Mouse (Mus musculus) CD8-positive naive resting alpha-beta T cell, adult 2 months (primary cell): ENCODE measurements around the gene Utp14a.
"Not testable (repeated sequence)": the region's sequence is repeated elsewhere in the genome, so short reads cannot be mapped to it uniquely, and the experiment has no call there.

Source experiments
- DNase-seq, 2 experiments: peaks; one replicate each; pipeline ENCODE4 v3.0.0; 2022; ENCODE audit warnings: low read depth in 2 of 2, low spot score in 2 of 2

The Utp14a gene

DNA sequence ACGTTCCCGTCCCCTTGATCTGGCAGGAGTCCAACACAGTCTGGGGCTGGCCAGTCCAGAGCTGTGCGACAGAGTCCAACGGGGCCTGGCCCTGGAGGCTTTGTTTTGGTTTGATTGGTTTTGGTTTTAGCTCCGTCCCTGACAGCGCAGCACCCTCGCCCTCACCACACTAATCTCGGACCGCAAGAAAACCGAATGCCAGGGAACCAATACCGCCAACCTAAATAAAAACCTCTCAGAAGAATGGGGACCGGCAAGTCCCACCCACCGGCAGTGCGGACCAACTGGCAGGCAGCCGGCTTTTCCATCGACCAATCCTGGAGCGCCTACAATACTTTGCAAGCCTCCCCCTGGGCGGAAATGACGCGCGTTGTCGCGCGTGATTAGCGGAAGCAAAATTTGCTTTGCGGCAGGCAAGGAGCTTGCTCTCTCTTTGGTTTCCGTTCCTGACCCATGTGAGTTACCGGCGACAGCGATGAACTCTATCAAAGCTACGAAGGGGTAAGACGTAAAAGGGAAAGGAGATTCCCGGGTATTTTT lies at the start of gene Utp14a:
Gene Utp14a (plus strand): TSS at position 395 of the 540 bp plus-strand sequence.
- DNase-seq = peak; percentile 86 to 93

DNA sequence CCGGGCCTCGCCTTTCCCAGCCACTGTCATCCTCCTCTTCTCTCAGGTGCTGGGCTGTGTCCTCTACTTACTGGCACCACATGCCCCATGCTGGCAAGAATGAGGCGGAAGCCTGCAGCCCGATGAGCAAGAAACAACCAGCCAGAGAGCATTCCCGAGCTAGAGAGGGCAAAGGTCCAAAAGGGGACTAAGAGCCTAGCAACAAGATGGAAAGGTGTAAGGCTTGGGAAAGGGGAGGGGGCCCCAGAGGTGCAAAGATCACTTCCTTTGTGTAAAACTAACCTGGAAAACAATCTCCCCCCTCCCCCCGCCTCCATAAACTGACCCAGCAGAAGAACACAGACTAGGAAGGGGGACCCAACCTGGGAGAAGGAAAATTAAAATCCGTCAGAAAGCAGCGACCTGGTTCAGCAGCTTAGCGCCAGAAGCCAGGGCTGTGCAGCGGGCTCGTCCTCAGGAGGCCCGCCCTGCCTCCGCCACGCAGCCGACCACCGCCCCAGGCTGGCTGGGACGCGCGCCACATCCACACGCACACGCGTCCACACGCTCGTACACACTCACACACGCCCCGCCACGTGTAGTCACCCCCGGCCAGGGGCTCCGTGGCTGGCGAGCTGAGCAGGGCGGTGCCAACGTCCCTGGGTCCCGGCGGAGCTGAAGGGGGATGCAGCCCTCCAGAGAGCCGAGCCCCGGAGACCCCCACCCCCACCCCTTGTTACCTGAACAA lies 48.7 kb upstream of the Utp14a start:
- peak in 1 of 2 experiments; percentile 8 for DNase-seq

DNA sequence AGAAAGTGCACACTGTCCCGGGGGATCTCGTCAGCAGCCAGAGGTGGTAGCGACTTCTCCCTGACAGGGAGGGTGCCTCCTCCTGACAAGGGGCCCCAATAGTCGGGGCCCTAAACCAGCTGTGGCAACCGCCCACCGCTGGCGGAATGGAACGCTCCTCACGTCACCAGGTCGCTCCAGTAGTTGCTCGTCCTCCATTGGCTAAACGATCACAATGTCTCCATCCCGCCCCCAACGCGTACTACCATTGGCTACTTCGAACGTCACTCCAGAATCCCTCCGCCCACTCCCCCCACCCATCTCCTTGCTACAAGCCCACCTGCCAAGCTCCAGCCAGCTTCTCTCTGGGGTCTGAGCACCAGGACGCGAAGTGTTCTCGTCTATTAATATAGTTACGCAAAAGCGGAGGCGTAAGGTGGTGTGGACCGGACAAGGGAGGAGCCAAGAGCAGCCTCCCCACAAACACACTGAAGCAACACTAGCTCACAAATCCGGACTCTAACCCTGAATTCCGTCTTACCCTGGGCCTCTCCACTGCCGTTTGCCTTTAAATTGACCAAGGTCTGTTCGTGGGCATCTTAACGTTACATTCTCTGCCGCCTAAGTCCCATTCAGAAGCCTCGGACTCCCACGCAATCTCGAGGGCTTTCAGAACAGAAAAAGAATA lies 48.0 kb upstream of the Utp14a start, which contains the start of gene Zdhhc9:
Gene Zdhhc9 (minus strand): TSS at position 360 of the 667 bp plus-strand sequence.
- peak; percentile 80 to 82 for DNase-seq

DNA sequence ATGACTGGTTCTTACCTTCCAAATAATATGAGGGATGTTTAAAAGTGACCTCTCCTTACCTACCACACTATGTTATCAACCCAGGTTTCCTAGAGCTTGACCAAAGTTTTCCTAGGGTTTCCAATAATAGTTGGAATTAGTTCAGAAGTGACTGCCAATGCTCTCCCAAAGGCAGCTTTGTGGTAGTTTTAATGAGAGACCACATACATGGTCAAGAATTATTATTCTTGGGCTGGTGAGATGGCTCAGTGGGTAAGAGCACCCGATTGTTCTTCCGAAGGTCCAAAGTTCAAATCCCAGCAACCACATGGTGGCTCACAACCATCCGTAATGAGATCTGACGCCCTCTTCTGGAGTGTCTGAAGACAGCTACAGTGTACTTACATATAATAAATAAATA lies 46.9 kb upstream of the Utp14a start:
- DNase-seq = not testable (repeated sequence)

DNA sequence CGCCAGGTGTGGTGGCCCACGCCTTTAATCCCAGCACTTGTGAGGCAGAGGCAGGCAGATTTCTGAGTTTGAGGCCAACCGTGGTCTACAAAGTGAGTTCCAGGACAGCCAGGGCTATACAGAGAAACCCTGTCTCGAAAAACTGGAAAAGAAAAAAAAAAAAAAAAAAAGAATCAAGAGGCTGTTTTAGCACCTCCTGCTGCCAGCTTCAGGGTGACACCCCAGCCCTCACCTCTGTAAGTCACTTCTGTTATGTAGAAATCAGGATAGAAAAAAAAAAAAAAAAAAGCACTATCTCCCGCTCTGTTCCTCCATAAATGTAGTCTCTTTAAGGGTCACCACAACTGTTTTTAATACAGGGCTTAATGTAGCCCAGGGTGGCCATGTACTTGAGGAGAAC lies 37.2 kb upstream of the Utp14a start:
- DNase-seq = no peak

DNA sequence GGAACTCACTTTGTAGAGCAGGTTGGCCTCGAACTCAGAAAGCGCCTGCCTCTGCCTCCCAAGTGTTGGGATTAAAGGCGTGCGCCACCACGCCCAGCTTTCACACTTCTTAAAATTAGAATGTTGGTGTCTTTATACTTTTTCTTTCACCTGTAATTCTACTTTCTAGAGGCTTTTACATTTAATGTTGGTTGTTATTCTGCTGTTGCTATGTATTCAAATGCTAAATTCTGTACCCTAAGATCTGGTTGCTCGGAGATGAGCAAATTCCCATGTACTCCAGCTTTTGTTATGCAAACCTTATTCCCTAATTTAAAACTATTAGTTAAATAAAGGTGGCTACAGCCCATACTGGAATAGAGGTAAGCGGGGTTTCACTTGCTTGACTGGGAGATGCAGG lies 34.0 kb upstream of the Utp14a start:
- DNase-seq = no peak

DNA sequence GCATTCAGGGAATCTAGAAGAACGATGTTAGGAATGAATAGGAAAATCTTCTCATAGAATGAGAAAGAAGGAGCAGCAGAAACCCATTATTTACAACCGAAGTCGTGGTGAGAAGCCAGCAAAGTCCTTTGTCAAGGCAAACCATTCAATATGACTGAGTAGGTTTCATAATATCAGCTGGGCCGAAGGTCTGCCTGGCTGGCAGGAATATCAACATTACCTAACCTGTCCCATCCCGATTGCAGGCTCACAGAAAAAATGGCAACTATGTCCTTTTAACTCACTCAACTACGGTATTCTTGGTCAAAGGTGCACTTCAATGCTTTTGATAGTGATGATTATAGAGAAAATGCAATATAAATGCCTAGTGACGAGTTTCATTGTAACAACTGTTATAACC lies 30.4 kb upstream of the Utp14a start:
- DNase-seq = no peak

DNA sequence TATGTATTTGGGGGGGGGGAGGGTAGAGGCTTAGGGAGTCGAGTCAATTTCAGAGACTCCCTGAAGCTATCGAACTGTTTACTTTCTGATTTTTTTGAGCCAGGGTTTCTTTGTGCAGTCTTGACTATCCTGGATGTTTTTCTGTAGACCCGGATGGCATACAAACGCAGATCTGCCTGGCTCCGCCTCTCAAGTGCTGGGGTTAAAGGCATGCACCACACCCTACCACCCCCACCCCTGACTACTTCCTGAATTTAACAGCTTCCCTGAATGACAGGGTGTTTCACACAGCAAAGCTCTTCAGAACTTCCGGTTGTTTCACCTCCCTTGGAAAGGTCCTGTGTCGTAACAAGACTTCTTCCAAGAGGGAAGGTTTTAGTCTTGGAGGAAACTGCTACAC lies 22.2 kb upstream of the Utp14a start:
- DNase-seq = peak in 1 of 2 experiments; percentile 32

DNA sequence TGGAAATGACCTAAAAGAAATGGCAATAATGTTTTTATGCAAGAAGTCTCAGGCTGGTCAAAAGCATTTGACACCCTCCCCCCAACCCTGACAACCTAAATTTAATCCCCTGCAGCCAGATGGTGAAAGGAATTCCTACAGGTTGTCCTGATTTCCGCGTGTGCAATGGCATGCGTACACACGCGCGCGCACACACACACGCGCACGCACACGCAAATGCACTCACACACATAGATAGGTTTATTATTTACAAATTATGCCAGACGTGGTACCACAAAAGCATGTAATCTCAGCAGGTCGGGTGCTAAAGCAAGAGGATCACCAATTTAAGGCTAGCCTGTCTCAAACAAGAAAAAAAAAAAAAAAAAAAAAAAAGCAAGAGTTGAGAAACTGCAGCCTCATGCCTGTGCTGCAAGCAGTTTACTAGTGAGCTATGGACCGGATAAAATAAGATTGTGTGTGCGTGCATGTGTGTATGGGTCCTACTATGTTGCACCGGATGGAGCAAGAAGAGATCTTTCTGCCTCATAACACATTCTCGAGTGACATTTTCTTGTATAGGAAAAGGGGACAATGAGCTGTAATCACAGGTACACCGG lies 733 bp upstream of the Utp14a start:
- DNase-seq = no peak

DNA sequence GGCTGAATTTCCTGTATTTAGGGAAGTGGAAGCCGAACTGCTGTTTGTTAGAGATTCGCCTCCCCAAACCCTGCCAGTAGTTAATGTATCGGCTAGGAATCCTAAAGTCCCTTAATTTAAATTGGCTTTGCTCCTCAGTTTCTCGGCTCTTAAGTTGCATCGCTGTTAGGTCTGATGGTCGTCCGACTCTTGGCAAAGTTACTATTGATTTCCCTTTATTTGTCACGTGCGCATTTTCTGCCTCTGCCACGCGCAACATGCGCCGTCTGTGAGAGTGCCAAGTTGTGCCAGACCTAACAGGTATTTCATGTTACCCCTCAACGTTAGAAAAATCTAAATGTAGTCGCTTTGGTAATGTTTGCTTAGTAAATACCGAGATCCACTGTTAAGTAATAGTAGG lies 349 bp downstream of the Utp14a start:
- no peak for DNase-seq

DNA sequence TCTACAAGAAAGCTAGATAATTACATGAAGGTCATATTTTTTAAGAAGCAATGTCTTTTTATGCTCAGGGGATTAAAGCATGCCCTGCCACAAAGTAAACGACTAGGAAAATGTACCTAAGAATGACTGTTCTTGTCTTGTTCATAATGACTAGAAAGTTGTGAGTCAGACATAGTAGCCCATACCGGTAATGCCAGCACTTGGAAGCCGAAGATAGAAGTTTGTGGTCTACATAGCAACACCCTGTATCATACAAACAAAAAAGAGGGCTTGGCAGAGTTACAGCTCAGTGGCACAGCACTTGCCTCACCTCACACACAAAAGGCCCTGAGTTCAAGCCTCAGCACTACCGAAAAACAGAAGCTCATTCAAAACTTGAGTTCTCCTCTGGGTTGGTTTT lies 15.0 kb downstream of the Utp14a start:
- DNase-seq = no peak

DNA sequence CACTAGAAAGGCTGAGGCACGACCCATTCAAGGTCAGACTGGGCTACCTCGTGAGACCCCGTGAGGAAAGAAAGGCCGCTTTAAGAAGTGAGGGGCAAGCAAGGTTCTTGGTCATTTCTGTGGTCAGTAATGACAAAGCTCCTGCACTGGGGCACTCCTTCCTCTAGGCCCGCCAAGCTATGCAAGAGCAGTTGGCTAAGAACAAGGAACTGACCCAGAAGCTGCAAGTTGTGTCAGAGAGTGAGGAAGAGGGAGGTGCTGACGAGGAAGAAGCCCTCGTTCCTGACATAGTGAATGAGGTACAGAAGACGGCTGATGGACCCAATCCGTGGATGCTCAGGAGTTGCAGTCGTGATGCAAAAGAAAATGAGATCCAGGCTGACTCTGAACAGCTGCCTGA lies 18.0 kb downstream of the Utp14a start:
- DNase-seq = no peak

DNA sequence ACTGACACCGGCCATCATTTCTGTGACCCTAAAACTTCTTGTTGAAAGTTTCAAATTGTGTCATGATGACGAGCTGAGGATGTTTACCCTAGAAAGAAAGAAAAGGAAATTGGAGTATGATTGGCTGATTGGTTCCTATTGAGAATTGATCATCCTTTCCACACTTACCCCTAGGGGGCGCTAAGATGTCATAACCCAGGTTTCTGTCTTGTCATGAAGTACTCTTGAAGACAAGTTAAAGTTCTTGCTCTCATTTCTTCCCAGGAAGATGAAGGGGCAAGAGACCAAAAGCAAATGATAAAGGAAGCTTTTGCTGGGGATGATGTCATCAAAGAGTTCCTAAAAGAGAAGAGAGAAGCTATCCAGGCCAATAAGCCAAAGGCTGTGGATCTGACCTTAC lies 21.4 kb downstream of the Utp14a start:
- DNase-seq = peak; percentile 52 to 68

DNA sequence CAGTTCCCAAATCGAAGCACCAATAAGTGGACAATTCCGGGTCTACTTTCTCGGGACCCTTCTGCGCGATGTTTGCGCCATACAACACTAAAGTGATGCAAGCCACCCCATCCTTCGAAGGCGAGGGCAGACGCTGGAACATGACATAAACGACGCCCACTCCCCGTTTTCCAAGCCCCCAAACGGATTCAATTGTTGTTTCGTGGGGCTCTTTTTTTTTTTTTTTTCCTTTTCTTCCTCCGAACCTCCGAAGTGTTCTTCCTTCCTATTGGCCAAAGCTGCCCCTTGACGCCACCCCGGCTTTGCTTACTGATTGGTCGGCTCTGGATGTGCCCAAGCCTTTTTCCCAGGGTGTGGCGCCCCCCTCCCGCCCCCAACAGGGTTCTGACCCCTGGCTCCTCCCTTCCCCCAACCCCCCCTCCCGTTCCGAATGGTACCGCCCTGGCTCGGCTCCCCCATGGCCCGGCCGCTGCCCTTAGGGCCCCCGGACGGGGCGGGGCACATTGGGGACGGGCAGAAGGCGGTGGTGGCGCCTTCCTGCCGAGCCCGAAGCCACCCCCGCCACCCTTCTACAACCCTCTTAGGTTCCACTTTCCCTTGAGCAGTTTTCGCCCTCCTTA lies 27.8 kb downstream of the Utp14a start:
- peak; percentile 14 to 32 for DNase-seq

DNA sequence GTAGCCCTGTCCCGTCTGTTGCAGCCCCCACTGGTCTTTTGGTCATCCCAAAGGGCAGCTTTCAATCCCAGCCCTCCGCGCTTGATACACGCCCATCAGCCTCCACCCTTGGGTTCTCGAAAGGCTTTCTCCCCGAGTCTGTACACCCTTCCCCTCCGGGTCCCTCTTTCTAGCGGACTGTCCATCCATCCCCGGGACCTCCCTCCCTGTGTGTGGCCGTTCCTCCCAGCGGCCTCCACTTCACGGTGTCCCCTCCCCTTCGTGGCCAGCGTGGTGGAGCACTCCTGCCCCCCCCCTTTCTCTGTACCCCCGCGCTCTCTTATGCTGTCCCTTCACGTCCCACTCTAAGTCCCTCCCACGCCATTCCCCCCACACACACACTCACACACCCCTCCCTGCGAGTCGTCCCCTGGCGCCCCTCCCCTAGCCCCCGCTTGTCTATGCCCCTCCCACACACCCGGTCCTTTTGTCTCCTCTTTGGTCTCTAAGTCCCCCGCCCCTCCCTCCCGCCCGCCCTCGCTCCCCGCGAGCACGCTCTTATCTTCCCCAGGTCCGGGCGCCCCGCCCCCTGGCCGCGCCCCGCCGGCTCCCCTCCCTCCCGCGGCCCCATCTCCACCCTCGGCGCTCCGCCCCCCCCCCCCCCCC lies 28.5 kb downstream of the Utp14a start:
- peak; percentile 35 to 51 for DNase-seq

DNA sequence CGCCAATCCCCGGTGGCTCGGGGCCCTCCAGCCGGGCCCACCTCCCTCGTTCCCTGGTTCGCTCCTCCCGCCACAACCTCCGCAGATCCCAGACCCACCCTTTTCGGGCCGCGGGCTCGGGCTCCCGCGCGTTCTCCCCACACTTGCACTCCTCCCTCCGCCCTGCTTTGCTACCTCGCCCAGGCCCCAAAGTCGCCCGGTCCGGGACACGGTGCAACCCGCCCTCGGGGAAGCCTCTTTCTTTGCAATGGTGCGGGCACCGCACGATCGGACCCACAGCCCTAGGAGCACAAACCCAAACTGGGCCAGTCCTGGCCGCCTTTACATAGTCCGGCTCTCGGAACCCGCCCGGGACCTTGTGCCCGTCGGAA lies 29.0 kb downstream of the Utp14a start:
- DNase-seq = peak; percentile 10 to 12

DNA sequence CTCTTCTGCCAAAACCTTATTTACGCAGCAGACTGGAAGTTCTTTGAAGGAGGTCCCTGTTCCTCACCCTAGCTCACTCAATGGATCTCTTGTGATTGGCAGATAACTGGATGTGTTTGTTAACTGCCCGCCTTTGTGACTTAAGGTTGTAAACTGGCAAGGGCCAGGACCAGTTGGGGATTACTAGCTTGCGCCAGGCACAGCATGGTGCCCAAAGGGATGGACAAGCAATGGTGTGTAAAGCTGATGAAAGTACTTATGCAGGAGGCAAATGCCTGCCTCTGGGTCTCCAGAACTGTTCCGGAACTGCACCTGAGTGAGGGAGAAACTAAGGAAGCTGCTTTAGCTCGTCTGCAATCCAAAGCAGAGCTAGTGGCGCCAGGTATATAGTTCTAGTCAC lies 29.8 kb downstream of the Utp14a start:
- DNase-seq = no peak

DNA sequence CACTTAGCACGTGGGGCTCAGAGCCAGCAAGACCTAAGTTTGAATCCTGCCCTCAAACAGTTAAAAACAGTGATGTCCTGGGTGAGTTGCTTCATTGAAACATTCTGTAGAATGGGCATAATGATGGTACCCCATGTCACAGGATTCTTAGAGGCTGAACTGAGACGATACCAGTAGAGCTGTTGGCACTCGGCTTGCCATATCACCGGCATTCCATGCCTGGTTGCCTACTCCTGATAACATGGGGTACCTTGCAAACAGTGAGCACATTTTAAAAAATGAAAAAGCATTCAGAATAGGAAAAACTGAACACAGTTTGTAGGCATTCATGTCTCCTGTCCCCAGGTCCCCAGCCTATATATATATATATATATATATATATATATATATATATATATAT lies 31.3 kb downstream of the Utp14a start:
- no peak for DNase-seq

DNA sequence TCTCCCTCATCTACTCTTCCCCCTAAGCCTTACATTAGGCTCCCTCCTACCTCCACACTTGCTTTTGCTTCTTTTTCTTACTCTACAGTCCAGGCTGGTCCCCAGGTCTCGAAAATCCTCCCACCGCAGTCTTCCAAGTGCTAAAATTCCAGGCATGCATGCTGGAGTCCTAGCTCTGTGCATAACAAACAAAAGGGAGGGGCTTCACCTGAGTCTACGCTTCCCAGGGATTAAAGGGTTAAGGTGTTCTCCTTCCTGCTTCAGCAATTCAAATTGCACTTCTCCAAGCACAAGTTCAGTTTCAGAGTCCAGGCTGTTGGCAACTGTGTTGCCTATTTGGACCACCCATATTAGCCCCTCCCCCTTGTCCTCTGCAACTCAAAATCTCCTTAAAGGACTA lies 34.8 kb downstream of the Utp14a start:
- DNase-seq = no peak

DNA sequence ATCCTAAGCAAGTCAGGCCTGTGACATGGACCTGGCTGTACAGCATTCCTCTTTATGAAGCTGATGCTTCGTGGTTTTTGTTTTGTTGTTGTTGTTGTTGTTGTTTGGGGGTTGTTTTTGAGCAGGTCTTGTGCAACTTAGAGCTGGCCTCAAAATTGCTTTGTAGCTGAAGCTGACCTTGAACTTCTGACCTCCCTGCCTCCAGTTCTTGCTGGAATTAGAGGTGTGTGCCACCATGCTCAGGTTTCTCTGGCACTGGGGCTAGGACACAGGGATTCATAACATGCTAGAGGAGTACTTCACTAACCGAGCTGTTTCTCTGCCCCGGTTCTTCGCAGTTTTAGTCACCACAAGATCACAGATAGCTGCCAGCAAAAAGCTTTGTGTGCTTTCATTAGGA lies 48.7 kb downstream of the Utp14a start:
- no peak for DNase-seq
